Mouse (Mus musculus): ENCODE results near the gene Gm26558. TPM values are rescaled to one million over a fixed set of nuclear protein-coding genes. Genes with fewer than 3 reads are reported as not detected.

Gene Gm26558
- polyA plus RNA-seq (2017; shearing (Covaris generic)): 9.8 TPM

GRCm38 (mm10) chr2:70661715-70662495 is at the start of gene Gm26558:
TSS of gene Gm26558 (minus strand) at chr2:70662108.

GRCm38 (mm10) chr2:70660887-70661714 is 807 bp downstream of the Gm26558 start, which contains the start of gene Gorasp2:
TSS of gene Gorasp2 (plus strand) at chr2:70661576.

Other genes with a start within 250 kb of the Gm26558 start
- gene Sp5, start 187.2 kb downstream of the Gm26558 start, polyA plus RNA-seq (2017; shearing (Covaris generic)): not detected
- not detected for gene Erich2, start 153.3 kb downstream of the Gm26558 start, polyA plus RNA-seq (2017; shearing (Covaris generic))
- gene Gad1, start 109.0 kb downstream of the Gm26558 start, polyA plus RNA-seq (2017; shearing (Covaris generic)): not detected
- 112 TPM for gene Gorasp2, start 532 bp downstream of the Gm26558 start, polyA plus RNA-seq (2017; shearing (Covaris generic))
- 73.5 TPM for gene Tlk1, start 163.6 kb upstream of the Gm26558 start, polyA plus RNA-seq (2017; shearing (Covaris generic))

Measured in CD4-positive, CD25-positive, alpha-beta regulatory T cell (primary cell).